Mouse (Mus musculus) E14TG2a.4 (cell line): ENCODE results near the gene Senp8.
A peak's percentile ranks its signal among the peaks of the same experiment; 100 is the strongest.

ENCODE experiments used
- H3K27me3 ChIP-seq: 2 replicates; pipeline ENCODE4 v1.6.1; 2014; ENCODE audit warnings: low read length, control low read depth; ENCODE audit not compliant: insufficient read depth
- H3K36me3 ChIP-seq: 2 replicates; pipeline ENCODE4 v1.6.1; 2014; ENCODE audit warnings: low read length, control low read depth; ENCODE audit not compliant: insufficient read depth
- H3K4me1 ChIP-seq: replicated peaks from 2 replicates; pipeline ENCODE4 v1.6.1; 2014; ENCODE audit warnings: low read depth, low read length, control low read depth
- H3K4me3 ChIP-seq: replicated peaks from 2 replicates; pipeline ENCODE4 v1.5.1; 2014; ENCODE audit warnings: mild to moderate bottlenecking, low read length
- H3K9me3 ChIP-seq: 2 replicates; pipeline ENCODE4 v1.6.1; 2014; ENCODE audit warnings: low read length, control low read depth
- CTCF ChIP-seq: conservative IDR thresholded peaks from 2 replicates; pipeline ENCODE4 v1.5.1; 2014; ENCODE audit warnings: low read length
- NANOG ChIP-seq: IDR thresholded peaks from 2 replicates; pipeline ENCODE4 v1.6.1; 2014; ENCODE audit warnings: borderline replicate concordance, low read length, mixed read lengths
- POU5F1 ChIP-seq: IDR thresholded peaks from 2 replicates; pipeline ENCODE4 v1.6.1; 2014; ENCODE audit warnings: low read length, borderline replicate concordance

Gene Senp8

DNA sequence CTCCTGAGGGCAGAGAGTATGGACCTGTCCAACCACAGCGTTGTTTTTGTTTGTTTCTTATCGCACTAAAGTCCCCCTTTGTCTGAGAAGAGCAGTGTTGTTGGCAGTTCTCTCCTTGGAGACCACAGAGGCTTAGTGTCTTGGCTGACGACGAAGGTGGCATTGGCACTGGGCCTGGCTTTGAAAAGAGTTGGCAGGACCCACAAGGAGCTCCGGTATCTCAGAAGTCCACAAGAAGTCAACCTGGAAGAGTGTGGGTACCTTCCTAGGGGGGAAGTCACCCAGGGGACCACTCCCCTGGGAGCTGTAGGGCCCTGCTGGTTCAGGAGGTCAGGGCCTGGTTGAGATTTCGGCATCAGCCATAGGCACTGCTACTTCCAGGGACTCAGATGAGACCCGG is 49.4 kb downstream of the Senp8 start:
- TF ChIP-seq CTCF = no peak
- no peak for TF ChIP-seq NANOG
- no peak for TF ChIP-seq POU5F1
- H3K9me3 ChIP-seq = no peaks in the 10 kb centered on the region
- no peaks in the 10 kb centered on the region; the same call in 1 of the 2 replicates for H3K27me3 ChIP-seq
- H3K4me1 ChIP-seq = peaks cover 7% of the 10 kb centered on the region
- no peaks in the 10 kb centered on the region for H3K36me3 ChIP-seq
- no peak overlapping the region for H3K4me3 ChIP-seq

DNA sequence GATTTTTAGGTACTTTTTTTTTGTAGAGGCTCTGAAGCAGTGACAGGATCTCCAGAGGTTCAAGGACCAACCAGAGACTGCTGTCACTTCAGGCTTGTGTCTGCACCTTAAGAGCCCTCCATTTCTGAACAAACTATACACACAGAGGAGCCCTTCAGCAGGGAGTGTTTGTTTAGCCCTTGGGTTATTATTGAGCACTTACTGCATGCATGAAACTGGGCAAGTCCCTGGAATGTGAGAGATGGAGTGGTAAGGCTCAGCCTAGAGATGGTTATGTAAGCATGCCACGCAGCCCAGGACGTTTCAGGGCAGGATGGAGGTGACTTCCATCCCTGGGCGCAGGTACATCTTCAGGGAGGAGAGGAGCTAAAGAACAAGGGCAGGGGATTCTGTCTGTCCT is 54.1 kb downstream of the Senp8 start:
- no peak for TF ChIP-seq POU5F1
- peaks cover 43% of the 10 kb centered on the region for H3K4me1 ChIP-seq
- H3K27me3 ChIP-seq = peaks cover 17% of the 10 kb centered on the region

DNA sequence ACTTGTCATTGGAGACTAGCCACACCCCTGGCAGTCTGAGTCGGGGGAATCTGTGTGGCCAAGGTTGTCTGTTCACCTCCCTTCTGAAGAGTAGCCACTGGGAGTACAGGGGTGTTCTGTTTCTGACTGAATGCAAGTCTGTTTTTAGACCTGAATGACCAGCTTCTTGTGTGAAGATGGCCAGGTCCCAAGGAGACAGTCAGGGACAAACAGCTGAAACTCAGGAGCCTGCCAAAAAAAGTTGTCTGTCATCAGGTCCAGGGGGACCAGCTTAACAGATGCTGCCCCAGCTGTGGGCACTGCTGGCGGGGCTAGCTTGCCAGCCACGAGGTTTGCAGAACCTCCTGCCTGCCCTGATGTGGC is 55.1 kb downstream of the Senp8 start:
- no peak overlapping the region for H3K4me3 ChIP-seq
- H3K9me3 ChIP-seq = no peaks in the 10 kb centered on the region
- no peak for TF ChIP-seq CTCF
- TF ChIP-seq NANOG = no peak
- TF ChIP-seq POU5F1 = no peak
- H3K36me3 ChIP-seq = no peaks in the 10 kb centered on the region
- peaks cover 17% of the 10 kb centered on the region for H3K27me3 ChIP-seq
- H3K4me1 ChIP-seq = peaks cover 53% of the 10 kb centered on the region

More for the DNA sequence above, 54.1 kb downstream of the Senp8 start:
- Histone ChIP-seq H3K4me3 (no peak overlapping the region), H3K9me3 (no peaks in the 10 kb centered on the region), H3K36me3 (no peaks in the 10 kb centered on the region)

DNA sequence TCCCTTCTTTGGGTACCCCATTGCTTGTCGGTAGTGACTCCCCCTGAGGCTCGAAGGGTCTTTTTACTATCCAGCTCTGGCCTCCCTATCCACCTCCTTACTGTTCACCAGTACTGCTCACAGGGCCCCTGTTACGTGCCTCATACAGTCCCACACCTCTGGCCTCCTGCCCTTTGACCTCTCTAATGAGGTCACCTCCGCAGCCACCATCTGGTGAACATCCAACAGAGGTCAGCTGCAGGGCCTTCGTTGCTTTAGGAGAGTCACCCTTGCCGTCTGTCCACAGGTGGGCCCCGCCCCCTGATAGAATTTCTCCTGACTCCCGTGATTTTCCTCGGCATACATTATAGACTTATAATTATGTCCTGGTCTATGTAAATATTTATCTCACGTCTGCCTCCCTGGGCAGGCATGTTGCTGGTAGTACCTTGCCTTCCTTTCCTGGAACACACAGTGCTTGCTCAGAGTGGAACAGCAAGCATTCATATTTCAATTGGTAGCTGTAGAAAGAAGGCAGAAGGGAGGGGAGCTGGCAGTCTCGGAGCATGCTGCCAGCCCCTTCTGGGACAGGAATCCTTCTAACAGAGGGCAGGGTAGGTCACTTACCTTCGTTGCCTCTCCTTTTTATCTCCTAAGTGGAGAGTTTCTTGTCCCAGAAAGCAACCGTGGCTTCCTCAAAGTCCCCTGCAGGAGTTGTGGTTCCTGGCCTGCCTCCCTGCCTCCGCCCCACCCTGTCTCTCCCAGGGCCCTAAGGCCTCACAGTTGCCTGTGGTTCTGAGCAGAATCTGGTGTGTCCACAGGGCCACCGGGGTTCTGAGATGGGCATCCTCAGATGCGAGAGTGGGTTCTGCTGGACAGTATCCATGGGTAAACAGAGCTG is 55.7 kb downstream of the Senp8 start:
- TF ChIP-seq POU5F1 = no peak
- TF ChIP-seq NANOG = no peak
- no peak for TF ChIP-seq CTCF
- Histone ChIP-seq H3K9me3 (no peaks in the 10 kb centered on the region), H3K27me3 (peaks cover 17% of the 10 kb centered on the region), H3K36me3 (no peaks in the 10 kb centered on the region), H3K4me1 (peaks cover 52% of the 10 kb centered on the region), H3K4me3 (0 out of 2 replicates have a peak overlapping the region, but pooled peaks have one; percentile 10)

DNA sequence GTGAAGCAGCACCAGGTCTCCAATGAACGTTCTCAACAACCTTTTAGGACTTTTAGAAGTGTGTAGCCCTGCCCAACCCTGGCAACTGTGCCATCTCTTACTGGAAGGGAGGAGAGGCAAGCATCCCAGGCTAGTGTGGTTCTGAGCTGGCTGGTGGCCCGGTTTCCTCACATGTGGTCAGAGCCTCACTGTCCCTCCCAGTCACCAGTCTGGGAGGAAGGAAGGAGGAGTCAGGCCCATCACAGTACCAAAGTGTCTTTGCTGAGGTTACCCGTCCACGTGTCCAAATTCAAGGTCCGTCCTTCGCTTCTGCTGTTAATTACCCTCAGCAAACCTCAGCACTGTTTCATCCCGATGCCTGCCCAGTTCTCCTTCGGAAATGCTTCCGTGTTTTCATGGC is 58.4 kb downstream of the Senp8 start:
- peak overlapping the region; percentile 75 for H3K4me3 ChIP-seq
- H3K27me3 ChIP-seq = peaks cover 17% of the 10 kb centered on the region
- TF ChIP-seq NANOG (no peak), CTCF (no peak), POU5F1 (no peak)
- H3K9me3 ChIP-seq = no peaks in the 10 kb centered on the region
- no peaks in the 10 kb centered on the region for H3K36me3 ChIP-seq
- peaks cover 55% of the 10 kb centered on the region for H3K4me1 ChIP-seq

DNA sequence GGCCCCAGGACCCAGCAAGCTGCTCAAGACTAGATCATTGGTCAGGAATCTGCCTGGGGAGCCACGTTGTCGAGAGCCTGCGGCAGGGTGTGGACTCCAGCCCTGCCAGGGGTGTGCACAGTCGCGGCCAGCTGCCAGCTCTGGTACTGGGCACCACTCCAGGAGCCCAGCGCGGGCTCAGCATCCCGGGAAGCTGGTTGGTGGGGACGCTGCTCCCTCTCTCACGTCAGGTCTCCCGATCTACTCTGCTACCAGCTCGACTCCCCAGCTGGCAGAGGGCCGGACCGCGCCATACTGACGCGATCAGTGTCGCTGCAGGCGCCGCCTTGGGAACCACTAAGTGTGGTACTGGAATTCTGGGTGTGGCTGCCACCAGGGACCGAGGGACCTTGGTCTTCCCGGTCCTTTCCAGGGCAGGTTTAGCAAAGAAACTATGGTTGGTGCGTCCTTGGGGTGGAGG is 58.8 kb downstream of the Senp8 start:
- Histone ChIP-seq H3K27me3 (peaks cover 17% of the 10 kb centered on the region), H3K4me1 (peaks cover 58% of the 10 kb centered on the region), H3K4me3 (peak overlapping the region; percentile 75), H3K36me3 (no peaks in the 10 kb centered on the region), H3K9me3 (no peaks in the 10 kb centered on the region)
- no peak for TF ChIP-seq CTCF

DNA sequence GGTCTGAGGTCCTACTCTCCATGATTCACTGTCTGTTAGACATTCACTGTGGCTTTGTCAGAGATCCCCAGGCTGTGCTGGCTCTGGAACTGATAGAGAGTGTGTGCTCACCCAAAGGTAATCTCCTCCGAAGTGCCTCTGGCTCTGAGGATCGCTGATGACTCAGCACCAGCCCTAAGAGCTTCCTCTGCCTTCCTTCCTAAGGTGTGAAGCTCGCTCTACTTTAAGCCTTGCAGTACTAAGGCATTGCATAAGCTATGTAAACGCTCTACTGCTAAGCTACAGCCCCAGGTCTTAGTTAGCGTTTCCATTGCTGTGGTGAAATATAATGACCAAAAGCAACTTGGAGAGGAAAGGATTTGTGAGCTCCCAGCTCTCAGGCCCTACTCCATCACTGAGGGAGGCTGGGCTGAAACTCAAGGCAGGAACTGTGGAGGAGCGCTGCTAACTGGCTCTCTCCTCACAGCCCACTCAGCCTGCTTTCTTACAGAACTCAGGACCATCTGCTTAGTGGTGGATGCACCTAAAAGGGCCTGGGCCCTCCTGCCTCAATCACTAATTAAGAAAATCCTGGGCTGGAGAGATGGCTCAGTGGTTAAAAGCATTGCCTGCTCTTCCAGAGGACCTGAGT is 63.0 kb downstream of the Senp8 start:
- Histone ChIP-seq H3K9me3 (no peaks in the 10 kb centered on the region), H3K27me3 (peaks cover 8% of the 10 kb centered on the region), H3K4me3 (no peak overlapping the region), H3K36me3 (no peaks in the 10 kb centered on the region), H3K4me1 (peaks cover 38% of the 10 kb centered on the region)
- TF ChIP-seq CTCF = no peak
- no peak for TF ChIP-seq NANOG
- TF ChIP-seq POU5F1 = no peak
